Mouse (Mus musculus): ENCODE data around the gene Zmym1. TPM values are rescaled to one million over a fixed set of nuclear protein-coding genes. Genes with fewer than 3 reads are reported as not detected.
"Not testable (repeated sequence)": the region's sequence is repeated elsewhere in the genome, so short reads cannot be mapped to it uniquely, and the experiment has no call there.

Gene Zmym1
- polyA plus RNA-seq, 1 experiment from 2014 or later: 26.0 TPM

GRCm38 (mm10) chr4:127021151-127021945 lies 39.6 kb downstream of the Zmym1 start, which contains the start of gene Sfpq:
TSS of gene Sfpq (plus strand) at chr4:127021324.
- WGBS: under 1% methylated on average over 84 of the region's 87 CpGs
- DNase-seq (ENCODE audit: low spot score): peak; percentile 99
- H3K9me3 ChIP-seq: no peaks in the 10 kb centered on the region

GRCm38 (mm10) chr4:127020411-127021150 lies 40.4 kb downstream of the Zmym1 start:
- H3K9me3 ChIP-seq: no peaks in the 10 kb centered on the region
- H3K4me1 ChIP-seq: peaks cover 10% of the 10 kb centered on the region
- H3K27me3 ChIP-seq (ENCODE audit: insufficient read depth, poor library complexity, severe bottlenecking): no peaks in the 10 kb centered on the region
- peak overlapping the region; percentile 100 for H3K4me3 ChIP-seq
- DNase-seq (ENCODE audit: low spot score): no peak
- peak overlapping the region; percentile 77 for H3K27ac ChIP-seq
- H3K36me3 ChIP-seq: peaks cover 35% of the 10 kb centered on the region
- WGBS: 12% methylated on average over 13 of the region's 13 CpGs

More at GRCm38 (mm10) chr4:127021151-127021945, 39.6 kb downstream of the Zmym1 start, which contains the start of gene Sfpq:
- Histone ChIP-seq H3K36me3 (peaks cover 42% of the 10 kb centered on the region), H3K27me3 (ENCODE audit: insufficient read depth, poor library complexity, severe bottlenecking) (no peaks in the 10 kb centered on the region), H3K4me1 (peaks cover 10% of the 10 kb centered on the region), H3K27ac (peak within 1 kb of the TSS; percentile 100), H3K4me3 (peak within 1 kb of the TSS; percentile 100)

- WGBS: 85% methylated on average over 4 of the region's 4 CpGs
- Histone ChIP-seq H3K27ac (no peak overlapping the region), H3K27me3 (ENCODE audit: insufficient read depth, poor library complexity, severe bottlenecking) (no peaks in the 10 kb centered on the region), H3K4me3 (no peak overlapping the region), H3K9me3 (no peaks in the 10 kb centered on the region), H3K36me3 (no peaks in the 10 kb centered on the region), H3K4me1 (no peaks in the 10 kb centered on the region)
- no peak for DNase-seq (ENCODE audit: low spot score)
Observed at GRCm38 (mm10) chr4:127016366-127016765, 44.6 kb downstream of the Zmym1 start.

- WGBS: 15% methylated on average over 14 of the region's 26 CpGs
- H3K4me3 ChIP-seq: peak overlapping the region; percentile 43
- peak; percentile 90 for DNase-seq (ENCODE audit: low spot score)
- H3K9me3 ChIP-seq; H3K27ac ChIP-seq; H3K4me1 ChIP-seq; H3K27me3 ChIP-seq (ENCODE audit: insufficient read depth, poor library complexity, severe bottlenecking); H3K36me3 ChIP-seq: not testable (repeated sequence)
Observed at GRCm38 (mm10) chr4:127015294-127015993, 45.5 kb downstream of the Zmym1 start.

- H3K27ac ChIP-seq: peak overlapping the region; percentile 78
- H3K4me1 ChIP-seq: peaks cover 14% of the 10 kb centered on the region
- H3K36me3 ChIP-seq: no peaks in the 10 kb centered on the region
- peaks cover 6% of the 10 kb centered on the region; the same call in 1 of the 2 replicates for H3K27me3 ChIP-seq (ENCODE audit: insufficient read depth, poor library complexity, severe bottlenecking)
- H3K4me3 ChIP-seq: peak overlapping the region; percentile 57
- no peaks in the 10 kb centered on the region for H3K9me3 ChIP-seq
- DNase-seq (ENCODE audit: low spot score): no peak
- WGBS: 18% methylated on average over 25 of the region's 25 CpGs
Observed at GRCm38 (mm10) chr4:127005113-127005936, 55.6 kb downstream of the Zmym1 start.

GRCm38 (mm10) chr4:127004384-127004783 lies 56.6 kb downstream of the Zmym1 start:
- whole genome bisulfite sequencing: 78% methylated on average over 3 of the region's 3 CpGs

GRCm38 (mm10) chr4:127000601-127001105 lies 60.3 kb downstream of the Zmym1 start:
- Histone ChIP-seq H3K36me3 (no peaks in the 10 kb centered on the region), H3K27me3 (ENCODE audit: insufficient read depth, poor library complexity, severe bottlenecking) (peaks cover 6% of the 10 kb centered on the region; the same call in 1 of the 2 replicates), H3K4me1 (peaks cover 14% of the 10 kb centered on the region), H3K27ac (no peak overlapping the region), H3K9me3 (no peaks in the 10 kb centered on the region), H3K4me3 (no peak overlapping the region)
- 42% methylated on average over 8 of the region's 8 CpGs for WGBS
- no peak for DNase-seq (ENCODE audit: low spot score)

More at GRCm38 (mm10) chr4:127004384-127004783, 56.6 kb downstream of the Zmym1 start:
- peaks cover 6% of the 10 kb centered on the region; the same call in 1 of the 2 replicates for H3K27me3 ChIP-seq (ENCODE audit: insufficient read depth, poor library complexity, severe bottlenecking)
- H3K9me3 ChIP-seq: no peaks in the 10 kb centered on the region
- no peaks in the 10 kb centered on the region for H3K36me3 ChIP-seq
- DNase-seq (ENCODE audit: low spot score): no peak
- peaks cover 14% of the 10 kb centered on the region for H3K4me1 ChIP-seq
- no peak overlapping the region for H3K4me3 ChIP-seq
- H3K27ac ChIP-seq: no peak overlapping the region

- not testable (repeated sequence) for H3K4me1 ChIP-seq; H3K4me3 ChIP-seq; DNase-seq (ENCODE audit: low spot score); H3K27ac ChIP-seq; H3K9me3 ChIP-seq; H3K36me3 ChIP-seq; H3K27me3 ChIP-seq (ENCODE audit: insufficient read depth, poor library complexity, severe bottlenecking)
- 92% methylated on average over 16 of the region's 16 CpGs for WGBS
Observed at GRCm38 (mm10) chr4:126999372-126999771, 61.6 kb downstream of the Zmym1 start.

Other genes with a start within 250 kb of the Zmym1 start
- 14.9 and 16.3 TPM in 2 replicates for gene Zmym4, start 93.0 kb downstream of the Zmym1 start, polyA plus RNA-seq (2016; fragmentation: Nextera tagmentation; extraction: Ambion mirVana)
- 49.1 and 75.9 TPM in 2 replicates for gene Sfpq, start 39.8 kb downstream of the Zmym1 start, polyA plus RNA-seq (2016; fragmentation: Nextera tagmentation; extraction: Ambion mirVana)
- 13.2 and 15.2 TPM in 2 replicates for gene Zmym6, start 16.2 kb upstream of the Zmym1 start, polyA plus RNA-seq (2016; fragmentation: Nextera tagmentation; extraction: Ambion mirVana)
- 16.4 and 16.5 TPM in 2 replicates for gene Tmem35b, start 62.5 kb upstream of the Zmym1 start, polyA plus RNA-seq (2016; fragmentation: Nextera tagmentation; extraction: Ambion mirVana)
- 0.31 and 0.77 TPM in 2 replicates for gene Dlgap3, start 108.1 kb upstream of the Zmym1 start, polyA plus RNA-seq (2016; fragmentation: Nextera tagmentation; extraction: Ambion mirVana)
- gene Smim12, start 182.6 kb upstream of the Zmym1 start, polyA plus RNA-seq (2016; fragmentation: Nextera tagmentation; extraction: Ambion mirVana): 83.2 TPM in 2 replicates

All from heart, embryonic 10.5 days (tissue).